Mouse (Mus musculus) ES-E14 (cell line): ENCODE results near the gene Palld. TPM values are rescaled to one million over a fixed set of nuclear protein-coding genes. Genes with fewer than 3 reads are reported as not detected.

Experiments used
- DNase-seq: peaks from one replicate; pipeline ENCODE4 v3.0.0-alpha.2; 2013; ENCODE audit warnings: low read depth, low spot score
- H3K27ac ChIP-seq: 2 replicates; pipeline ENCODE4 v1.5.1; 2012; ENCODE audit warnings: low read depth, mild to moderate bottlenecking, low read length, moderate library complexity, mixed read lengths; ENCODE audit not compliant: poor library complexity, insufficient read depth, severe bottlenecking
- H3K36me3 ChIP-seq: 2 replicates; pipeline ENCODE4 v1.6.1; 2012; ENCODE audit warnings: mild to moderate bottlenecking, low read length, moderate library complexity, mixed read lengths; ENCODE audit not compliant: control insufficient read depth, poor library complexity, insufficient read depth, severe bottlenecking
- H3K4me1 ChIP-seq, 2 experiments: fragments of 150-350 bp in 1 of 2; sonication (generic) in 1 of 2; 2 replicates each; pipeline ENCODE4 v1.6.1; 2012; ENCODE audit warnings: low read length in 2 of 2, mild to moderate bottlenecking in 1 of 2, mixed read lengths in 1 of 2; ENCODE audit not compliant: control insufficient read depth in 2 of 2, insufficient read depth in 2 of 2, poor library complexity in 1 of 2
- H3K4me3 ChIP-seq, 2 experiments: fragments of 150-350 bp in 1 of 2; sonication (generic) in 1 of 2; 2 replicates each; pipeline ENCODE4 v1.5.1; 2012; ENCODE audit warnings: low read length in 2 of 2, low read depth in 1 of 2, mild to moderate bottlenecking in 1 of 2, mixed read lengths in 1 of 2; ENCODE audit not compliant: insufficient read depth in 1 of 2, poor library complexity in 1 of 2, severe bottlenecking in 1 of 2
- H3K9ac ChIP-seq: 2 replicates; pipeline ENCODE4 v1.6.1; 2012; ENCODE audit warnings: low read depth, mild to moderate bottlenecking, low read length, mixed read lengths; ENCODE audit not compliant: poor library complexity, insufficient read depth, severe bottlenecking
- H3K9me3 ChIP-seq: fragments of 150-350 bp; sonication (generic); 2 replicates; pipeline ENCODE4 v1.6.1; 2012; ENCODE audit warnings: low read depth, mild to moderate bottlenecking, low read length; ENCODE audit not compliant: control insufficient read depth, insufficient read depth
- CHD2 ChIP-seq: IDR thresholded peaks from 2 replicates; pipeline ENCODE4 v1.6.1; 2014; ENCODE audit warnings: mild to moderate bottlenecking, low read depth, low read length, inconsistent platforms
- HCFC1 ChIP-seq: IDR thresholded peaks from 2 replicates; pipeline ENCODE4 v1.6.1; 2012; ENCODE audit warnings: low read length, inconsistent platforms, borderline replicate concordance; ENCODE audit not compliant: insufficient read depth
- MAFK ChIP-seq: IDR thresholded peaks from 2 replicates; pipeline ENCODE4 v1.6.1; 2014; ENCODE audit warnings: mild to moderate bottlenecking, low read depth, low read length, inconsistent platforms; ENCODE audit not compliant: insufficient read depth
- ZC3H11A ChIP-seq: IDR thresholded peaks from 2 replicates; pipeline ENCODE4 v1.6.1; 2012; ENCODE audit warnings: low read depth, mild to moderate bottlenecking, inconsistent platforms, low read length, borderline replicate concordance
- ZNF384 ChIP-seq: IDR thresholded peaks from 2 replicates; pipeline ENCODE4 v1.6.1; 2012; ENCODE audit warnings: low read depth, low read length, inconsistent platforms
- in situ Hi-C, 2 experiments: fragments of 600-800 bp; cut with MboI; formaldehyde crosslinking; loops; one replicate each; pipeline ENCODE4 v1.15.1; 2025; ENCODE audit warnings: low sequenced_read_pairs in 2 of 2, inconsistent platforms in 1 of 2; ENCODE audit not compliant: unreplicated experiment in 2 of 2
- total RNA-seq: library from RNA; depleted of rRNA; stranded (reverse); fragments of 300-350 nt; gene quantifications from 2 replicates; pipeline ENCODE4 v1.2.3, GENCODE M21; 2012

The Palld gene
- total RNA-seq, 1 experiment: 36.3 TPM

- H3K9me3 ChIP-seq: no peaks in the 10 kb centered on the region
- H3K36me3 ChIP-seq: no peaks in the 10 kb centered on the region
- H3K27ac ChIP-seq: no peak overlapping the region
- TF ChIP-seq HCFC1 (no peak), CHD2 (no peak), ZC3H11A (no peak), ZNF384 (no peak), MAFK (no peak)
- no peak for DNase-seq
- H3K4me1 ChIP-seq: peaks cover 0 to 3% of the 10 kb centered on the region in 2 experiments; a peak in 1 of 4 replicates
- H3K4me3 ChIP-seq: peak overlapping the region in 1 of 2 experiments; percentile 89; a peak in 2 of 4 replicates
- in situ Hi-C loops: loop anchor here in 1 of 2 experiments (25.0 kb wide), 1 partner anchor 975 kb away; the partner anchor contains the start of genes Aadat and Gm10283
- no peak overlapping the region for H3K9ac ChIP-seq
Measured at GRCm38 (mm10) chr8:61486923-61487529, 415.5 kb downstream of the Palld start.

DNA sequence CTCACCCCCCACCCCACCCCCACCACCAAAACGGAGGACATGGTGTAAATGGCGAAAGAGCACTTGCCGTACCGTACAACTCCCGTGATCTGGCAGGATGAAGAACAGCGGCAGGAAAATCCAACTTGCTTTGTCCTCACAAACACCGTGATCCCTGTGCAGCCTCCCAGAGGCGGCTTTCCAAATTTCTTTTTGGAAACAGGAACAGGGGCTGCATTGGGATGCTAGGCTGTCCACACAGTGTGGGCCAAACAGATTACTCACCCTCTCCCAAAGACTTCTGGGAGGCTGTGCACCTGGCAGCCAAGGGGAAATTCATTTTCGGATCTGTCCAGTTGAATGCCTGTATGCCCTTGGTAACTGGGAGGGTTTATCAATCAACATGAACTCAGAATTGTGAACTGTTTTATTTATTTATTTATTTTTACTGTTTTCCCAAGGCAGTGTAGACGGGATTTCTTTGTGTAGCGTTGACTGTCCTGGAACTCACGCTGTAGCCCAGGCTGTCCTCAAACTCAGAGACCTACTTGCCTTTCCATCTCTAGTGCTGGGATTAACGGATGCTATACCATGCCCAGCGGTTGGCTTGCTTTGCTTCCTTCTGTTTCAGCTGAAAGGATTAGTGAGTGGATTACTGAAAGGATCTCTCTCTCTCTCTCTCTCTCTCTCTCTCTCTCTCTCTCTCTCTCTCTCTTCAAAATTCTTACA, 422.1 kb downstream of the Palld start:
- in situ Hi-C loops: loop anchor here in 1 of 2 experiments (25.0 kb wide), 1 partner anchor 968 kb away; the partner anchor contains the start of genes Aadat and Gm10283
- TF ChIP-seq ZC3H11A (no peak), ZNF384 (no peak), MAFK (no peak), CHD2 (no peak), HCFC1 (no peak)

DNA sequence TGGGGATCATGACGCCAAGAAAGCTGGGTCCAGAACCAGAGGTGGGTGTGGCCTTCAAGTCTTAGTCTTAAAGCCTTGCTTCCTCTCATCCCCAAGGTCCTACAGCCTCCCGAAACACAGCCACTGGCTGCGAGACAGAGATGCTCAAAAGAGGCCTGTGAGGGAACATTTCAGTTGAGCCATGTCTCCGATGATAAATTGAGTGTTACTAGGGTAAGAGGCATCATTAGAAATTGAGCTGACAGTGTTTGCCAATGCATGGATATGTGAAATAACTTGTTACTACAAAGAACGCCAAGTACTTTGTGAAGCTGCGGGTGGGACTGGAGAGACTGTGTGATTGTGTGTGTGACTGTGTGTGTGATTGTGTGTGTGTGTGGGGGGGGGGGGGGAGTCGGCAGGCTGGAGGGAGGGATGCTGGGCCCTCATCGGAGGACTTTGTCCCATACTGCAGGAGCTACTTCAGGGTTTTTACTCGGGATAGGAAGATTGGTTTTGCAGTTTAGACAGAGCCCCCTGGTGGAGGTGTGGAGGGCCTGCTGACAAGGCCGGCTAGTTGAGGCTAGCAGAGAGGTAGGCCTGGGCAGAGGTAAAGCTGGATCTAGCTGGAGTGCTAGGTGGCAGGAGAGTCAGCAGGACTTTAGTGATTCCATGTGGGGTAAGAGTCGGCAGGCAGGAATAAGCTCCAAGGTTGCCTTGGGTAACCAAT, 422.8 kb downstream of the Palld start:
- Histone ChIP-seq H3K27ac (no peak overlapping the region), H3K4me1 (peaks cover 0 to 2% of the 10 kb centered on the region in 2 experiments; a peak in 1 of 4 replicates)

More for the DNA sequence above, 422.1 kb downstream of the Palld start:
- H3K4me3 ChIP-seq: peak overlapping the region; percentile 46 to 60
- no peak overlapping the region for H3K27ac ChIP-seq
- H3K9ac ChIP-seq: peak overlapping the region; percentile 76
- no peaks in the 10 kb centered on the region for H3K36me3 ChIP-seq
- no peaks in the 10 kb centered on the region for H3K9me3 ChIP-seq
- no peak for DNase-seq
- peaks cover 0 to 2% of the 10 kb centered on the region in 2 experiments; a peak in 1 of 4 replicates for H3K4me1 ChIP-seq

GRCm38 (mm10) chr8:61478793-61479192, 423.7 kb downstream of the Palld start:
- TF ChIP-seq ZNF384: no peak
- TF ChIP-seq HCFC1: no peak
- TF ChIP-seq ZC3H11A: no peak
- TF ChIP-seq MAFK: no peak
- no peak for TF ChIP-seq CHD2
- no peaks in the 10 kb centered on the region for H3K36me3 ChIP-seq
- in situ Hi-C loops: loop anchor here in 1 of 2 experiments (25.0 kb wide), 1 partner anchor 966 kb away; the partner anchor contains the start of genes Aadat and Gm10283
- H3K4me3 ChIP-seq: no peak overlapping the region
- no peak for DNase-seq
- peaks cover 0 to 2% of the 10 kb centered on the region in 2 experiments; a peak in 1 of 4 replicates for H3K4me1 ChIP-seq
- no peak overlapping the region for H3K27ac ChIP-seq
- H3K9me3 ChIP-seq: no peaks in the 10 kb centered on the region
- no peak overlapping the region for H3K9ac ChIP-seq

More for the DNA sequence above, 422.8 kb downstream of the Palld start:
- TF ChIP-seq MAFK (no peak), ZC3H11A (peak; percentile 74; the same call in 1 of the 2 replicates), ZNF384 (no peak), CHD2 (no peak), HCFC1 (no peak)
- in situ Hi-C loops: loop anchor here in 1 of 2 experiments (25.0 kb wide), 1 partner anchor 967 kb away; the partner anchor contains the start of genes Aadat and Gm10283
- peak overlapping the region; percentile 46 to 60 for H3K4me3 ChIP-seq
- peak overlapping the region; percentile 76 for H3K9ac ChIP-seq
- no peaks in the 10 kb centered on the region for H3K36me3 ChIP-seq
- H3K9me3 ChIP-seq: no peaks in the 10 kb centered on the region
- peak; percentile 68 for DNase-seq
